Mouse (Mus musculus) frontal cortex, postnatal 14 days (tissue): ENCODE results near the gene Llph.
"Not testable (repeated sequence)": the region's sequence is repeated elsewhere in the genome, so short reads cannot be mapped to it uniquely, and the experiment has no call there.

Source experiments
- DNase-seq, 2 experiments: peaks; one replicate each; pipeline ENCODE4 v3.0.0; 2022; ENCODE audit warnings: low spot score in 2 of 2

The Llph gene

GRCm38 (mm10) chr10:120226871-120227661, at the start of gene Llph:
Gene Llph, plus strand, starts transcription at chr10:120227070.
- peak; percentile 58 to 71 for DNase-seq

DNA sequence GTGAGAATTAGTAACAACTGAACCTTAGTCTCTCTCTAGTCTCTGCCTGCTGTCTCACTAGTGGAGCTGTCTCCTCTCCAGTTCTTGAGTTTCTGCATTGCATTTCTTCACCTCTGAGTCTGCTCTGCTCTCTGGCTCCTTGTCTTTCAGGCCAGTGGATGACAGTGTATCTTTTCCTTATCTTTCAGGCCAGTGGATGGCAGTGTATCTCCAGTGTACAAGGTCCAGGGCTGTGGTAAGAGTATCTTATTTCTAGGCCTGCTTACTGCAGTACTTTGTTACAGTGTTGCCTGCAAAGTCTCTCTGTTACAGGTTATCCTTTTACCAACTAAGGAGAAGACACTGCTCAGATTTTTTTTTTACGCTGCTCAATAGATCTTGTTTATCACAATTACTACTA, 44.0 kb upstream of the Llph start:
- no peak for DNase-seq

- DNase-seq = no peak
Measured at GRCm38 (mm10) chr10:120183342-120183741, 43.5 kb upstream of the Llph start.

DNA sequence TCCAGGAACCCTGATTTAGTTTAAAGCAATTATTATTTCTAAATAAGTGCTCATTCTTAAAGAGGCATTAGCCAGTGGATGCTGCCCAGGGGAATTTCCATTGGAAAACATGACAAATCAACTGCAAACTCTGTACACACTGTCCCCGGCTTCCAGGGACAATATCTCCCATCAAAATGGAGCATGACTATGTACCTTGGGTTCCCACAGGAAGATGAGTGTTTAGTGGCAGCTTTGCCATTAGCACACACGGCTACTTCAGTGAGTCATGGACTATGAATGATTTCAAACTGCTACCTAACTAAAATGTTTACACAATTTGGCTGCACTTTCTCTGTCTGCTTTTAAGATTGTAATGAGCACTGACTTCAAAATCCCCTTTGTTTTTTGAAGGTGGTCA, 38.4 kb upstream of the Llph start:
- no peak for DNase-seq

GRCm38 (mm10) chr10:120189276-120189675, 37.6 kb upstream of the Llph start:
- no peak for DNase-seq

GRCm38 (mm10) chr10:120189782-120190181, 37.1 kb upstream of the Llph start:
- DNase-seq = no peak

DNA sequence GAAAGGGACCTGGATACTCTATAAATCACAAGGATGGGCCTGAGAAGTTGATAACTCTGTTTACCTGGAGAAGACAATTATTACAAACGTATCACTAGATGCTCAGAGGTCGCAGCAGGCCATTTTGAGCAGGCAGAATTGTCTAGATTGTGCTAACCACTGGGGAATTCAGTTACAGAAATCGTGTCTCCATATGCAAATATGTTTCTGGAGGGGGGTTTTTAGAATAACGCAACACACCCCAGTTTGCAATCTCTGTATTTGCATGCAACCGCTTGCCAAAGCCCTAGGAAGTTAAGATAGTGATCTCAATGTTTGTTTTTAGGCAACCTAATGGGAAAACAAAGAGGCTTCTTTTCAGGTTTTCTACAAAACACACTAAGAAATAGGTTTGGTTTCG, 35.7 kb upstream of the Llph start:
- DNase-seq = no peak

DNA sequence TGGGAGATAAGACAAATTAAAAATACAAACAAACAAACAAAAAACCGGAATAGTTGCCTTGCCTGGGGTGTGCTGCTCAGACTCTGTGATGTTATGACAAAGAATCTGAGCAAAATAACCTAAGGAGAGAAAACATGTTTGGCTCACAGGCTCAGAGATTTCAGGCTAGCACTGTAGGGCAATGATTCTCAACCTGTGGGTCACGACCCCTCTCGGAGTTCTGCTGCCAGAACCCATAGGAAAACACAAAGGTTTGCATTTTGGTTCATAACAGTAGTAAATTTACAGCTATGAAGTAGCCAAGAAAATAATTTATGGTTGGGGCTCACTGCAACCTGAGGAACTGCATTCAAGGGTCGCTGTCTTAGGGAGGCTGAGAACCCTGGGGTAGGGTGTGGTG, 34.6 kb upstream of the Llph start:
- no peak for DNase-seq

- DNase-seq = no peak
Measured at GRCm38 (mm10) chr10:120193255-120193654, 33.6 kb upstream of the Llph start.

DNA sequence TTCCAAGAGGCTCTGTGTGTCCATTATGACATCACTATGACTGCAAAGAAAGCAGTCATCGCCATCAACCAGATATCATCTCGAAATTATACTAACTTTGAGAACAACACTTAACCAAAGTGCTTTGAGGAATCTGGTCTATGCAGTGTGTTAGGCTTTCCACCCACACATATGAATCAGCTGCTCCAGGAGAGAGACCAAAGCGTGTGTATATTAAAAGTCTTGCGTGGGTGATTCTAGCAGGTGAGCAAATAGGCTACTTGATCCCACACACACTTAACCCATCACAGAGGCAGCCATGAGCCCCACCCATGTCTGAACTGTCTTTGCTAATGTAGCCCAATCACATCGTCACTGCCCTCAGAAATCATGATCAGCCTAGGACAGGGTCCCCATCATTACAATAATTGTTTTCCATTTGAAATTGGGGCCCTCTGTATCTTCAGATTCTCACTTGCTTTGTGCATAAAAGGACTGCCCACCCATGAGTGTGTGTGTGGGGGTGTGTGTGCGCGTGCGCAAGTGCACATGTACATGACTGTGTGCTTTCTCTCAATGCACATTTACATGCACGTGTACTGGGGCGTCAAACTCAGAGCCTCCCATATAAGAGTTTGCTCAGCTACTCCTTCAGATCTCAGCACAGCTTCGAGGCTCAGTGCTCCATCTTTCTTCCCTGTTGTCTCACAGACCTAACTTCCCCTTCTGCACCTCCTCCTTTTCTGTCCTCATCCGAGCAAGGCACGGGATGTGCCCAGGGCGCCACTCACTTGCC, 29.6 kb upstream of the Llph start:
- DNase-seq = no peak

GRCm38 (mm10) chr10:120201131-120201921, 25.5 kb upstream of the Llph start, which contains the start of gene Tmbim4:
Gene Tmbim4, plus strand, starts transcription at chr10:120201590.
- DNase-seq = peak; percentile 4 to 13

GRCm38 (mm10) chr10:120201961-120202402, 24.9 kb upstream of the Llph start, which contains the start of gene Irak3:
Gene Irak3, minus strand, starts transcription at chr10:120202130.
- peak; percentile 25 to 73 for DNase-seq

GRCm38 (mm10) chr10:120202467-120203250, 24.2 kb upstream of the Llph start:
- DNase-seq = no peak

GRCm38 (mm10) chr10:120204591-120205210, 22.2 kb upstream of the Llph start:
- no peak for DNase-seq

DNA sequence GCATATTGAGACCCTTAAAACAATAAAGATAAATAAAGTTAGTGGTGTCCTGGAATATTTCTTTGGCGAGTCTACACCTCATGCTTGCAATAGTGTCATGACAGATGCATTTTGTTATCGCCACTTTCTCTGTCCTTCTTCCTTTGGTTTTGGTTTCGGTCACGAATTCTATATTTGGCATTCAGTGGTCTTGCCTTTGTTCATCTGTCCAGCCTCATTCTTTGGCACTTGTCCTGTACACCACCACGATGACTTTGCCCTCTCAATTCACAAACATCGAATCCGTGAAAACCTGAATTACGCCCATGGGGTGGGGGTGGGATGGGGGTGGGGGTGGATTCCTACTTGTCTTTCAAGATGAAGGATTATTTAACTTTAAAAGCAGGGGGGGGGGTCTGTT, 18.9 kb upstream of the Llph start:
- DNase-seq = no peak

- peak; percentile 81 to 83 for DNase-seq
Measured at GRCm38 (mm10) chr10:120208575-120209538, 18.0 kb upstream of the Llph start.

- DNase-seq = no peak
Measured at GRCm38 (mm10) chr10:120209539-120209925, 17.3 kb upstream of the Llph start.

GRCm38 (mm10) chr10:120210096-120210495, 16.8 kb upstream of the Llph start:
- no peak for DNase-seq

DNA sequence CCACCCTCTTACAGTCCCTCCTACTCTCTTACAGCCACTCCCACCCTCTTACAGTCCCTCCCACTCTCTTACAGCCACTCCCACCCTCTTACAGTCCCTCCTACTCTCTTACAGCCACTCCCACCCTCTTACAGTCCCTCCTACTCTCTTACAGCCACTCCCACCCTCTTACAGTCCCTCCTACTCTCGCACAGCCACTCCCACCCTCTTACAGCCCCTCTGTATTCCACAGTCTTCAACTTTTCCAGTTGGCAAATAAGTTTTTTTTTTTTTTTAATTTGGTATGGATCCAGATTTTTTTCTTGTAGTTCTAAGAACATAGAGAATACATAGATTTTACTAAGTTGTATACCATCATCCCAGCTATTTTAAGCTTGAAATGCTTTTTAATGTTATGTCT, 9.8 kb upstream of the Llph start:
- not testable (repeated sequence) for DNase-seq

GRCm38 (mm10) chr10:120218996-120219395, 7.9 kb upstream of the Llph start:
- no peak for DNase-seq
